Mouse (Mus musculus) heart, adult 8-10 months (tissue): ENCODE results near the gene Cnot6. TPM values are rescaled to one million over a fixed set of nuclear protein-coding genes. Genes with fewer than 3 reads are reported as not detected.
A peak's percentile ranks its signal among the peaks of the same experiment; 100 is the strongest.

ENCODE experiments used
- DNase-seq: peaks from one replicate; pipeline ENCODE4 v3.0.0; 2022; ENCODE audit warnings: low spot score
- total RNA-seq, 4 experiments: library from RNA; stranded (reverse); gene quantifications; 2 replicates each; pipeline ENCODE4 v1.2.4; 2022

Cnot6 gene
- total RNA-seq, 4 experiments from 2014 or later, result 18.1 to 21.6 (median 20.2) TPM

DNA sequence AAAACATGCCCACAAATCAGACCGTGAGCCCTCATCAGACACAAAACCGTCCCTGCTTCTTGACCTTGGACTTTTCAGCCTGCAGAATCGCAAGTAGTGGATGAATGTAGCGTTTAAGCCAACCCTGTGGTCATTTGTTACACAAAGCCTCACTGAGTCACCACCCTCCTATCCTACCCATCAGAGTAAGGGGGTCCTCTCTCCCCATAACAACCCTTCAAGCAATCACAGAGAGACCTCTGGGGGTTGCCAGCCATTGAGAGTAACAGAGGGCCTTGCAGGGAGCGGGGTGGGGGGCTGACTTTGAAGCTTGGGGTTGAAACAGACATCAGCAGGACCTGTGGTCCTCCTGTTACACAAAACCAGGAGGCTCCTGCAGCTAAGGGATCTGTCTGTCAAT is 57.9 kb downstream of the Cnot6 start:
- DNase-seq, result no peak

DNA sequence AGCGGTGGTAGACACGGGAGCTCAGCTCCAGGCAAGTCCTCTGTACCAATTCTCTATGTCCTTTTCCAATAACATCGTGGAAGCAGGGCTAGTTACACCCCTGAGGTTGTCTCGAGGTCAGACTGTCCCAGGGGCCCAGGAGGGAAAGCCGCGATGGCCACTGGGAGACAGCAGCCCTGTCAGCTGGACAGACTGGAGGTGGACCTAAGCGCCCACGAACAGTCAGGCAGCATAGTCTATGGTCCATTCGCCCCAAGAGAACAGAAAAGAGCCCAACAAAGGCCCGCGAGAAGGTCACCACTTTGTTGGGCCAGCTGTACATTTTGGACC is 59.5 kb downstream of the Cnot6 start:
- DNase-seq, result no peak

DNA sequence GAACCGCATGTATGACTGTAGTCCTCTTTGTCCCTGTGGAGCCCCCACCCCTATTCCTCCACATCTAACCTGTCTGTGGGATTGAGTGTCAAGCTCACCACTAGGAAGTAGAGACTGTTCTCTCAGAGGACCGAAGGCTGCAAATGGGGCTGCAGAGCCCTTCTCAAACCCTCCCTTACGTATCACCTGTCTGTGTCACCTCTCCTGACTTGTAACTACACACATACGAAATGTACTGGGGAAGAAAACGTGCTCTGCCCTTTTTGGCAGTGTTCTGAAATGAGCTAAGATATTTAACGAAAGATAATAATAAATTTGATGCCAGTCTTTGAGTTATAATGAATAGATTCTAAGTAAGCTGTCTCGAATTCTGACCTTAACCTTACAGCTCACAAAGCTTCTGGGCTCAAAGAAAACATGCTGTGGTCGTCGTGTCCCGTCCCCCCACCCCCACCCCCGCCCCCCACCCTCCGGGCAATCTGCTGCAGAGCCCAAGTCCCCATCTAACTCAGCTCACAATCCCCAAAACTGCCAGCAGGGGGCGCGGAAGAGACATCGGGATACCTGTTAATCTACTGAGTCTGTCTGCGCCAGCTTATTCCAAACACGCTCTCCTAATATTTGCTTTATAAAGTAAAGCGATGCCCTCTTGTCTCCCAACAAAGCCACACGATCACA is 60.0 kb downstream of the Cnot6 start:
- DNase-seq, result peak; percentile 87

DNA sequence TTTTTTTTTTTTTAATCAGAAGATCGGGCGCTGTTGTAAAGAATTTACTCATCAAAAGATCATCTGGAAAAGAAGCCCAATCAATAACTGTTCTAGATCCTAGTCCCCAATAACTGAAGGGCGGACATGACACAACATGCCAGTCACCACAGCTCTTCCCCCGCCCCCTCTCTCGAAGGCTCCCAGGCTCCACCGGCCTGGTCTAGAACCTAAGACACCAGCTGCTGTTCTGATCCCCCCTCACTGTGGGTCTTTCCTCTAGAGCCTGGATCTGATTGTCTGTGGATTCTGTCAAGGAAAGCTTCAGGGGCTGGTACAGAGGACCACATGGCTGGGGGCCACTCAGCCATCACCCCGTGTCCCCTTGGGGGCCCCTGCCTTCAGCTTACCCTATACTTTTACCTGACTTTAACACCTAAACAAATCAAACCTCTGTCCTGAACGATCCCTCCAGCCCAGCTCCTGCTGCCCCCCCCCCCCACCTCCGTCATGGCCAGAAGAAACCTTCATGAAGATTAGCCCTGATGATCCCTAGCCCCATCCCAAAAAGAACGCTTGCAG is 60.7 kb downstream of the Cnot6 start:
- DNase-seq, result no peak

DNA sequence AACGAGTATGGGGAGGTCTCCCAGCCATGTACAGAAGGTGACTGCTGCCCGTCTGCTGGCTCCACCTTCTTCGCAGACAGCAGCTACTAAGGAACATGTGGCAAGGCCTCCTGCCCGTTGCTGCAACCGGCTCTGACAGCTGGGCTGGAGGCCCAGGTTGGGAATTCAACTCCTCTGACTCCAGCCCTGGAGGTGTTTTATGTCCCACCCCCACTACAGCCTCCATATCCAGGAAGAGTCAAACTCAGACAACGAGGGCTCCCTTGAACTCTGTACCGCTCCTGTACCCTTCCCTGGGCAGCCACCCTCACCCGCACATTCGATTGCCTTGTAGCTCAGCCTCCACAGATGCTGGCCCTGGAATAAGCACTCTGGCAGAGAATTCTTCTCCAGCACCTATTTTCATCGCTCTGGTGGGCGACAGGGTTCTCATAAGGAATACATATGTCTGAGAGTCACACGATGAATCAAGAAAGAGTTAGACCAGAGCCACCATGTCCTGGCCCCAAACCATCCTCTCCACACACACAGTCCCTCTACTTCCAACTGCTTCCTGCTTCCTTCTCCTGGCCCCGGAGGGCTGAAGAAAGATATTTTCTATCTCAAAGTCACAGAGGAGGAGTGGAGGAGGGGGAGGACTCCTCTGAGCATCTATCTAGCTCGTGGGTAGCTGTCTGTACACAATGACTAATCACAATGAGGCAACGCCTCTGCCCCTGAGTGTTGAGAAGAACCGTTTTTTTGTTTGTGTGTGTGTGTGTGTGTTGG is 61.3 kb downstream of the Cnot6 start:
- DNase-seq, result no peak

DNA sequence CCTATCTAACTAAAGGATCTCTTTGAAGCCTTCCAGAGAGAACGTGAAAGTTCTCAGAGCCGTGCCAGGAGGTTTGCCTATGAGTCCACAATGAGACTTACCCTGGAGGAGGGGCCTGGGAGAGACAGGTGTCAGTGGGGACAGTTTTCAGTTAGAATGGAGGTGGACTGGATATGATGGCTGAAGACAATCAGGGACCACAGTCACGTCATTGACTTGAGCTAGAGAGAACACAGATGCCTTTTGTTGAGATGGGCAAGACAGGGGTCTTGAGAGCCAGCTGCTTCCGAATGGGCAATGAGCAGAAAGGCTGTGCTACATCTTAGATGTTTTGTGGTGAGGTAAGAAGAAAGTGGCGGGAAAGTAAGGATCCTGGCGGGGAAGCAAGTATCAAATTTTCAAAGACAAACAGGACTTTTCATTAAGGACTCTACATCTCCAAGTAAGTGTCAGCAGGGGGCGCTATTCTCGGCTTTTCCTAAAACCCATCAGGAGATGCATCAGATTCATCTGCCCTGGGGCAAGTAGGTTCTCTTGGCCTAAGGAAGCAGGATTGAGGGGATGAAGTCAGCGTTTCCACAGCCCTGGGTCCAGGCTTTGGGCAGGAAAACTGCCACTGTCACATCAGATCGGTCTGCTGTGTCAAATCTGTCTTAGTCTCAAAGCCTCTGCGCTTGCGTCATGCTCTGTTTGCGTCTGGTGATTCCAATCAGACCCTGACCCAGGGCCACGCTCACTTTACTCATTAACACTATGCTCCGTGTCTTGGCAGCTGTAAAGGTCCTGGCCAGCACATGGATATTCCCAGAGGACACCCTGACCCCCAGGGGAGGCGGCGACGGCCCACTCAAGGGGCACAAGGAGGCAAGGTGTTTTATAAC is 62.2 kb downstream of the Cnot6 start:
- no peak for DNase-seq

DNA sequence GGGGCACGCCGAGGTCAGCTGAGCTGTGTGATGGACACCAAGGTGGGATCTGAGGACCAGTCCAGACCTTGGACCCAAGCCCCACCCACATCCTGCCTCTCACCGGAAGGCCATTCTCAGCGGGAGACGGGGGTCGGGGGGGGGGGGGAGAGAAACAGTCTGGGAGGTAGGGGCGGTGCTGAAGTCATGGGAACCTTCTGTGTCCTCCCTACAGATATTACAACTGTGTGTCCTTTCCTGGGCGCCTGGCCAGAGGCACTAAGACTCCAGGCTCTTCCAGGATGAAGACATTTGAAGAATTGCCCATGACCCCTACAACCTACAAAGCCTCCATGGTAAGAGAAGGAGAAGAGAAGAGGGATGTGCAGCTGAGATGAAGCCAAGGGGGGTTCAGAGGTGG is 66.8 kb downstream of the Cnot6 start:
- no peak for DNase-seq

DNA sequence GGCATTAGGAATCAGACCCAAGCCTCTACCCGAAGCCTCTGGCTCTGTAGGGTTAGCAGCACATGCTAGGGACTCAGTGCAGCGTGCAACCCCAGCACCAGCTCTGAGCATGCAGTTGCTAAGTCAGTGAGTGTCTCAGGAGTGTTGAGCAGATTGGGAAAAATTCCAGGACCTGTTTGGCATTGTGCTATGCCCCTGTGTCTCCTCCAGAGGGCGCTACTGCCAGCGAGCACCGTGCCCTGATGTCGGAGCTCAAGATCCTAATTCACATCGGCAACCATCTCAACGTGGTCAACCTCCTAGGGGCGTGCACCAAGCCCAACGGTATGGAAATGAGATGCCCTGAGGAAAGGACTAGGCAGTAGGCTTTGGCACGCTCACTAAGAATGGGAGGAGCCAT is 76.1 kb downstream of the Cnot6 start:
- DNase-seq, result no peak

DNA sequence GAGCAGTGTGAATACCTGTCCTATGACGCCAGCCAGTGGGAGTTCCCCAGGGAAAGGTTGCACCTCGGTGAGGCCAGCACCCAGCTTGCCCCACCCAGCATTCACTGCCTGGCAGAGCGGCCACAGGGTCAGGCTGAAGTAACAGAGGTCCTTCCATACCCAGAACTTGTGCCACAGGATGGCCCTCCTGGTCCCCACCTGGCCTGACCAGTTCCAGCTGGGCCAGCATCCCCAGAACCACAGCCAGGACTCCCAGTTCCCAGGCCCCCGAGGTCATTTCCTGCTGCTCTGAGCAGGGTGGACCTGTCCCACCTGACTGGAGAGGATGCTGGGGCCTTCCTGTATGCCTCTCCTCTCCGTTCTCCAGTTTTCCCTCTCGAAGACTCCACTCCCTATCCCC is 76.9 kb downstream of the Cnot6 start:
- DNase-seq, result no peak

DNA sequence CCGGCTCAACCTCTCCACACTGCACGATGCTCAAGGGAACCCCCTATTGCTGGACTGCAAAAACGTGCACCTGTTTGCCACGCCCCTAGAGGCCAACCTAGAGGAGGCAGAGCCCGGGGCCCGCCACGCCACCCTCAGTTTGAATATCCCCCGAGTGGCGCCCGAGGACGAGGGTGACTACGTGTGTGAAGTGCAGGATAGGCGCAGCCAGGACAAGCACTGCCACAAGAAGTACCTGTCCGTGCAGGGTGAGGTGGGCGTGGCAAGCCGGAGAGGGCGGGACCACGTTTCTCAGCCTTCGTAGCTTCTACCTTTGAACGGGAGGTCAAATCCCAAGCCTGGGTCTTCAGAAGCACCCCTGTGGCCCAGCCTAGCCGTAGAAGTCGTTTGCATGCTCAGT is 78.4 kb downstream of the Cnot6 start:
- no peak for DNase-seq

DNA sequence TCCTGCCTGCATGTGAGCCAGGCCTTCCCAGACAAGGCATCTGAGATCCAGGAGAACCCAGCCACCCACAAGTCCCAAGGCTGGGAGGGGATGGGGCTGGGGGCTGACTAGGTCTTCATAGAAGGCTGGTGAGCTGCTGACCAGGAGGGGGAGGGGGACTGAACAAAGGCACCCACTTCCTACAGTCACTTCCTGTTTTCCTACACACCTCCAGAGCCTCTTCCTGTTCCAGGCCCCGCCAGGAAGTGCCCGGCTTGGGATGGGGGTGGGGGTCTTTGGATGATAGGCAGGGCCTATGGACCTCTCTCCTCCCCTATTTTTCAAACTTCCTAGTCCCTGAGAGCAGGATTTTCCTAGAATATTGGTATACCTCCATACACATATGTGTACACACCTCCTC is 80.3 kb downstream of the Cnot6 start:
- peak; percentile 18 for DNase-seq

DNA sequence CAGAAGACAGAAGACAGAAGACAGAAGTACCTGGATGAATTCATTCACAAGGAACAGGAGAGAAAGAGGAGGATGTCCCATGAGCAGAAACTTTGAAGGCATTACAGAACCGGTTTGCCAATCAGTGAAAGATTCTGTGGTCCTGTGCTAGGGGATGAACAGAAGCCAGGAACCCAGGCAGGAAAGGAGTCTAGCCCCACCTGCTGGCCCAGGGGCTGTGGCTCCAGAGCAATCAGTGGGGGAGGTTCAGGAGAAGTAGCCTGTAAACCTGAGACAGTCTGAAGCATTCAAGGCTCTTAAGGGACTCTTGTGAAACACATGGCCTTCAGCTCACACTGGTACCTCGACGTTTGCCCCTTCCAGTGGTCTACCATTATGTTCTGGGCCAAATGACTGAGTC is 81.4 kb downstream of the Cnot6 start:
- DNase-seq, result no peak

DNA sequence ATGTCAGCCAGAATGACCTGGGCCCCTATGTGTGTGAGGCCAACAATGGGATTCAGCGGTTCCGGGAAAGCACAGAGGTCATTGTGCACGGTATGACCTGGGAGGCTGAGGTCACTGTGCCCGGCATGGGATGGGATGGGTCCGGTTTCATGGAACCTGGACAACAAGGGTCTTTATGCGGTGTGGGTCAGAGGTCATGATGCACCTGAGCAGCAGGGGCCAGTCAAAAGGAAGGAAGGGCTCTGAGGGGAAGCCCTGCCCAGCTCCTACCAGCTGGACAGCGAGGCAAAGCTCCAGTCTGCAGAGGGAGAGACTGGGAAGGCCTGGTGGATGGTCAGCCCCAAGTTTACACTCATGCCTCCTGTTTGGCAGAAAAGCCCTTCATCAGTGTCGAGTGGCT is 85.8 kb downstream of the Cnot6 start:
- no peak for DNase-seq

DNA sequence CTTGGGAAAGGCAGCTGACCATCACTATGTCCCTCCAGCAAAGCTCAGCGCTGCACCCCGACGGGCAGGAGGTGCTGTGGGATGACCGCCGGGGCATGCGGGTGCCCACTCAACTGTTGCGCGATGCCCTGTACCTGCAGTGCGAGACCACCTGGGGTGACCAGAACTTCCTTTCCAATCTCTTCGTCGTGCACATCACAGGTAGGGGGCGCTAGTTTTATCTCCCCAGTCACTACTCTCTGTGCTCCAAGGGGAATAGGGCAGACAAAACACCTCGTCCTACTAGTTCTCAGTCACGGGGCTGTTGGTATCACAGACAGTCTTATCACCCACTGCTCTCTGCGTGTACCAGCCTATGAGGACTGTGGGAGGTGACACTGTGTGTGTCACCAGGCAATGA is 86.7 kb downstream of the Cnot6 start:
- DNase-seq, result no peak

DNA sequence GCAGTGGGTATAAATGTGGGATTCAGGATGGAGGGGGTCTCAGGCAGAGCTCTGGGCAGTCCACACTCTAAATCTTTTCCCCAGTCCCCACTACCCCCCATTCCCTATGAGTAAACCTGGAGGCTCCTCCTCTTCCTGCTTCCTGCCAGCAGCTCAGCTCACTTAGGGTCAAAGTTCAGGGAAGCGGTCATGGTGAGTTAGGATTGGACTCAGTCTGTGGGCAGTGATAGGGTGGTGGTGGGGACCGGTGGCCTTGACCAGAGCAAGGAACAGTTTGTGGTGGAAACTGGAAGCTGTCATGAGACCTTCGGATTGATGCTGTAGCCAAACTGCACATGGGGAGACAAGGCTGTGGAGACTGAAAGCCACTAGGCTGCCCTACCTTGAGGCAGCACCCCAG is 88.4 kb downstream of the Cnot6 start:
- no peak for DNase-seq

DNA sequence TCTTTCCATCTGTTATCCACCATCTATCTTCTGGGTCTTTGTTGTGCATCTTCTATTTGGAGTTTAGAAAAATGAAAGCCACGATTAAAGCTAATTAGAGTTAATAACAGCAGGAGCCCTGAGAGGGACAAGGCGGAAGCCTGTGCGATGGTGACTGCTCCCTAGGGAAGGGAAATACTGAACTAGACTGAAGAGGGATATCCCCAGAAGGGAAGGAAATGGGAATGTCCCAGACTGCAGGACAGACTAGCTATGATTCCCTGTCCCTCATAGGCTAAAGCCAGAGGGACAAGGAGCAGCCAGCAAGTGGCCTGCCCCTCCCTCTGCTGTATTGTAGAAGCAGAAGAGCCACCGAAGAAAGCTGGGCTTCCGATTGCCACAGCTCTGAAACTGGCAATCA is 90.6 kb downstream of the Cnot6 start:
- peak; percentile 42 for DNase-seq

Other genes with a start within 250 kb of the Cnot6 start
- under 1 TPM in 1 of 4 experiments, not detected in 3; 0.12 TPM for gene Olfr1386, start 247.7 kb downstream of the Cnot6 start, total RNA-seq
- gene Olfr1385, start 223.7 kb downstream of the Cnot6 start, total RNA-seq, result not detected
- gene Olfr1384, start 206.0 kb downstream of the Cnot6 start, total RNA-seq, result under 1 TPM in 1 of 4 experiments, not detected in 3; 0.37 TPM
- gene Olfr1383, start 193.1 kb downstream of the Cnot6 start, total RNA-seq, result under 1 TPM; 0.53 to 0.79 (median 0.71) TPM
- gene Olfr1382, start 184.5 kb downstream of the Cnot6 start, total RNA-seq, result not detected
- not detected for gene Olfr1381, start 169.3 kb downstream of the Cnot6 start, total RNA-seq
- not detected for gene Olfr1380, start 155.8 kb downstream of the Cnot6 start, total RNA-seq
- 10 to 100 TPM; 11.8 to 12.4 (median 12.2) TPM for gene Flt4, start 103.5 kb downstream of the Cnot6 start, total RNA-seq
- gene Scgb3a1, start 49.1 kb downstream of the Cnot6 start, total RNA-seq, result 1 to 10 TPM in 2 of 4 experiments, under 1 TPM in 1, not detected in 1; 0.72 to 2.7 (median 1.4) TPM
- 10 to 100 TPM in 1 of 4 experiments, 1 to 10 TPM in 3; 6.6 to 12.9 (median 8.8) TPM for gene Gfpt2, start 81.5 kb upstream of the Cnot6 start, total RNA-seq
- 10 to 100 TPM; 42.8 to 47.4 (median 43.5) TPM for gene Mapk9, start 134.0 kb upstream of the Cnot6 start, total RNA-seq
- gene Rasgef1c, start 189.1 kb upstream of the Cnot6 start, total RNA-seq, result under 1 TPM; 0.23 to 0.56 (median 0.44) TPM